Mouse (Mus musculus) gastrocnemius, postnatal 14 days (tissue): ENCODE results near the gene Fez2. TPM values are rescaled to one million over a fixed set of nuclear protein-coding genes. Genes with fewer than 3 reads are reported as not detected.
A peak's percentile ranks its signal among the peaks of the same experiment; 100 is the strongest.

ENCODE experiments used
- DNase-seq: peaks from one replicate; pipeline ENCODE4 v3.0.0; 2021; ENCODE audit warnings: mixed read lengths
- intact Hi-C: fragments of 180-260 bp; cut with DNase I; formaldehyde crosslinking; loops from one replicate; pipeline ENCODE4 v1.15.1; 2025; ENCODE audit warnings: low total_unique reads
- long read RNA-seq, 2 experiments: library from polyadenylated mRNA; stranded (forward); transcript quantifications; one replicate each; pipeline ENCODE4 v2.0.0; 2021
- total RNA-seq, 2 experiments: library from RNA; stranded (reverse); gene quantifications; 2 replicates each; pipeline ENCODE4 v1.2.3; 2021

Fez2 gene
- total RNA-seq, result 10 to 100 TPM; 47.3 to 48.8 TPM
- long read RNA-seq, experiment 1, transcript Fez2-202 (9 exons, 2,041 nt), result minor isoform, 61 of 145 reads
- long read RNA-seq, experiment 1, transcript Fez2-201 (8 exons, 1,939 nt), result major isoform, 70 of 145 reads
- long read RNA-seq, experiment 1, partial matches to known transcripts, result 4 of 145 reads
- long read RNA-seq, experiment 1, other reads (novel, unspliced or antisense), result 10 of 145 reads
- long read RNA-seq, experiment 2, transcript Fez2-201 (8 exons, 1,939 nt), result major isoform, 81 of 144 reads
- long read RNA-seq, experiment 2, transcript Fez2-202 (9 exons, 2,041 nt), result minor isoform, 53 of 144 reads
- long read RNA-seq, experiment 2, partial matches to known transcripts, result 4 of 144 reads
- long read RNA-seq, experiment 2, other reads (novel, unspliced or antisense), result 6 of 144 reads

DNA sequence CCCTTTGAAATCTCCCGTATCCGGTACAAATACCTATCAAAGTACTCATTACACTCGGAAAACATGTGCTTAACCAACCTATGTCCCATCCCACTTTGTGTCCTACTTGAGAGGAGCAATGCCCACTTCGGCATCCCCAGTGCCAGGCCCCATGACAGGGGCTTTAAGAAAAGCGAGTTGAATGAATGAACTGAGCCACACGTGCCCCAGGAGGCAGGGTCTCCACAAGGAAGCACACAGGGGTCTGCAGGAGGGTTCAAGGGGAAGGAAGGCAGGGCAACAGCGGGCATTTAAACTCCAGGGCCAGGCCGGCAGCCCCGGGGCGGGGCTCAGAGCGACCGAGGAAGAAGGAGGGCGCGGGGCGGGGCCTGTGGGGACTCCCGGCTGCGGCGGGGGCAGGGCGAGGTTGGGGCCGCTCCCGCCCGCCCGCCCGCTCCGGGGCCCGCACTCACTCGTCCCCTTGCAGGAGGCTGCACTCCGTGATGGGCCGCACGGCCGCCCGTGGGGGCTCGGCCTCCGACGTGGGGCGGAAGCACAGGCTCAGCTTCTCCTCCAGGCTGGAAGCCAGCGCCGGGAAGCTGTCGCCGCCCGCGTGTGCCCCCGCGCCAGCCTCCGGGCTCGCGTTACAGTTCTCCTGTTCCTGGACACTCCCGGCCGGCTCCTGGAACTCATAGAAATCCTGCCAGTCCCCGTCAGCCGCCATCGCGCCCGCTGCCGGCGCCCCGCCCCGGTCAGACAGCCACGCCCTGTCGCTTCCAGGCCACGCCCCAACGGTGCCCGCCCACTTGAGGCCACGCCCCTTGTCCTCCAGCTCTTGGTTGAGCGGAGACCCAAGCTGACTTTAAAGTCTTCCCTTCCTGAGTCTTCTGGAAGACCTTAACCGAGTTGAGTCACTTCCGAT is at the start of gene Fez2:
TSS of gene Fez2 (minus strand) at position 772 of the 901 bp plus-strand sequence.
- DNase-seq, result peak; percentile 94
- intact Hi-C loops, result no loop called here

DNA sequence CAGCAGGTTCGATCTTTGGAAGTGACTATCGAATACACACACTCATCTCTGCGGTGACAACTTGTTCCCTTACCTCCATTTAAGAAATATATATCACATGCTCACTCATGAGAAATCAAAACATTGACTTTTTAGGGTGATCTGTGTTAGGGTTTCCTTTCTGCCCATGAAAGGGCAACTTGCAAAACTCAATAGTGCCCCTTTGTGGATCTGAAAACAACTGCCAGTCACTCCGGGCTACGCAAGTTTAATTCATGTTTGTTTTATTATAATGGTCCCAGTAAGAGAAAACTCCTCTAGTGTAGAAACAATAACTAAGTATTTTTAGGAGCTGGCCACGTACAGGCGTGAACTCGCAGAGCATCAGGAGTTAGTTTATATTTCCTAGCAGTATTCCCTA is 47.5 kb upstream of the Fez2 start:
- no peak for DNase-seq
- intact Hi-C loops, result no loop called here

- intact Hi-C loops, result no loop called here
- no peak for DNase-seq
These were observed 47.1 kb upstream of the Fez2 start for GRCm38 (mm10) chr17:78465071-78465470.

DNA sequence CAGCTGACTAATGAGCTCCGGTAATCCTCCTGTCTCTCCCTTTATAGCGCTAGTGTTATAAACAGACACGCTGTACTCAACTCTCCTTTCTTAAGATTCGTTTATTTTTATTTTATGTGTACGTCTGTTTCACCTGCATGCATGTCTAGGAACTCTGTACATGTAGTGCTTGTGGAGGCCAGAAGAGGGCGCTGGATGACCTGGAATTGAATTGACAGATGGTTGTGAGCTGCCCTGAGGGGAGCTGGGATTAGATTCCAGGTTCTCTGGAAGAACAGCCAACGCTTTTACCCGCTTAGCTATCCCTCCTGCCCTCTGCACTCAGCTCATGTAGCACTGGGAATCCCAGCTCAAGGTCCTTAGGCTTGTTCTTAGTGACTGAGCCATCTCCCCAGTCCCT is 42.2 kb upstream of the Fez2 start:
- intact Hi-C loops, result no loop called here

GRCm38 (mm10) chr17:78455556-78455955 is 37.6 kb upstream of the Fez2 start:
- intact Hi-C loops, result loop anchor here (10.0 kb wide), 2 partner anchors 111 to 261 kb away; no protein-coding TSS in a partner anchor

More for the DNA sequence above, 42.2 kb upstream of the Fez2 start:
- DNase-seq, result no peak

DNA sequence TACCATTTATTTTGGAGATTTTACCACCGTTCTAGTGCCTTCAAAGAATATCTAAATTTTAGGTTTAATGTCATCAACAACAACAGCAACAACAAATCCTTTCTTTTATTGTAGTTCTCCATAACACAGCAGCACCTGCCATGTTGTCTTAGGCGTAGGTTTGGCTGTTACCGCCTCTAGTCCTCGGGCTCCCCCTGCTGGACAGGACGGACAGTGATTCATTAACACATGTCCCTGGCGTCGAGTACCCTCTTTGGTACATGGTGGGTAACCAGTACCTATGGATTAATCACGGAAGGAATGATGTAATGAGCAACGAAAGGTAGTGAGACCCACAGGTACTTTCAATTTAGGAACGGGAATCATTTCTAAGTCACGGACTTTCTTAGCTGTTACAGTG is 37.2 kb upstream of the Fez2 start:
- intact Hi-C loops, result loop anchor here (10.0 kb wide), 2 partner anchors 110 to 260 kb away; no protein-coding TSS in a partner anchor
- DNase-seq, result peak; percentile 72

More at GRCm38 (mm10) chr17:78455556-78455955, 37.6 kb upstream of the Fez2 start:
- no peak for DNase-seq

DNA sequence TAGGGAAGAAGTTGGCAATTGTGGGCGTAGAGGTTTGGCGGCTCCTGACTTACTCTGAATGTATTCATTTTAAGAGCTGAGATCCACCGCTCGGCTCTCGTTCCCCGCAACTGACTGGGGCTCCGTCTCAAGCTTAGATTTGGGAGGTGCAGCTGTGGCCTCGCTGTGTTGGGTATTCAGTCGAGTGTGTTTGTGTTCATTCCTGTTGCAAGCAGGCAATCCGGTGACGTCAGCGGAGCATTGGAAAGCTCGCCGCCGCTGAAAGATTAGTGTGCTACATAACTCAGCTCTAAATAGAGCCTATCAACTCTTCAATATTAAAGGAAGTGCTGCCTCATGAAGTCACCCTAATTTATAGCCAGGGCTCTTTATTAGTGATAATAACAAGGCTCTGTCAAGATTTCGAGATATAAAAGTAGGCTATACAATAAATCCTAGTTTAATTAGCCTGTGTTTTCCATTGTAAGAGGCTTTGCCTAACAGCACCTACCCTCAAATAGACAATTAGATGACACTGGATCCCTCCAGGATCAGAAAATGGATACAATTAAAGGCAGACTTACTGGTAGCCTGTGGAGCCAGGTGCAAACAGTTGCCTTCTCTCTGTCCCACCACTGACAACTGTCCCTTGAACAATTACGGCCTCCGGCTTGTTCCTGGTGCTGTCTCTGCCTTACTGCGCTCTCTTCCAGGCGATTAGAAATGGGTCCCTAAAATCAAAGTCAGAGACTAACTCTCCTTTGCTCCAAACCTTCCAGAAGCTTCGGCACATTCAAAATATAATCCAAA is 36.4 kb upstream of the Fez2 start:
- intact Hi-C loops, result loop anchor here (10.0 kb wide), 2 partner anchors 110 to 260 kb away; no protein-coding TSS in a partner anchor
- DNase-seq, result peak; percentile 8

- no peak for DNase-seq
- intact Hi-C loops, result loop anchor here (10.0 kb wide), 2 partner anchors 109 to 259 kb away; no protein-coding TSS in a partner anchor
These were observed 35.6 kb upstream of the Fez2 start for GRCm38 (mm10) chr17:78453529-78453928.

GRCm38 (mm10) chr17:78451886-78452285 is 33.9 kb upstream of the Fez2 start:
- DNase-seq, result no peak
- intact Hi-C loops, result loop anchor here (10.0 kb wide), 2 partner anchors 107 to 257 kb away; no protein-coding TSS in a partner anchor

DNA sequence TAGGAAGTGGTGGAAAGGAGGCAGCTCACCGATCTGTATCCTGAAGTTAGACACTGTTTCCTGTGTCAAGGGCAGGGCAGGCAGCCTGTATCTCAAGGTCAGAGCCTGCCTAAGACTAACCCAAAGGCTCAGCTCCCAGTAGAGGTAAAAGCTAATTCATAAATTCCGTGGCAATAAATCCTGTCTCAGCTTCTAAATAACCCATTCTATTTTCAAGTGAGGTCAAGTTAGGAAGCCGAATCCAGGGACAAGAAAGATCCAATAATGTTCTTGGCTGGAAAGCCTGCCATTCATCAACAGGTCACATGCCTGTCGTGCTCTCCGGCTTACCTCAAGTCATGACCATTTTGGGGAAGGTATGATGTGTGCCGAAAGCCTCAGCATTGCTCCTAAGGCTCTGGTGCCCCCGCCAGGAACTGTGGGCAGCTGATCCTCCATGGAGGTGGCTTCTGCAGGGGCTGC is 33.4 kb upstream of the Fez2 start:
- intact Hi-C loops, result loop anchor here (10.0 kb wide), 2 partner anchors 107 to 257 kb away; no protein-coding TSS in a partner anchor
- peak; percentile 6 for DNase-seq

DNA sequence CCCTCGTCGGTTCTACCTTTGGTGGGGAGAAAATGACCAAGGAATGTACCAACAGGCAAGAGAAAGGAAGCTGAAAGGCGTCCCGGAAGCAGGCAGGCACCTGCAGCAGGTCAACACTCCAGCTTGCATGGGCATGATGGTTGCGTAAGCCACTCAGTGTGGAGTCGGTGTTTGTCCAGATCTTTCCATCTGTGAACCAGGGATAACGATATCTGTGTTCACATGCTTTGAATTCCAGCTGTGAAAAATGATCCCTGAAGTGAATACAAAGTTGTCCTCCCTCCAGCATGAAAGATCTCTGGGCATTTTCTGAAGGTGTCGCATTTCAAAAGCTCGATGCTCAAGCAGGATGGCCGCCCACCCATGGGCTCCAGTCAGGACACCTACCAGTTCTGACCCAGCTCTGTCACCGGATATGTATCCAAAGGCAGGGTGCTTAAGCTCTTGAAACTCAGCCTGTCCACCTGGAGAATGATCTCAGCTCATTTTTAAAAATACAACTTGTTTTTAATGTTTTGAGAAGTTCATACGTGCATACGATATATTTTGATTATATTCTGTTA is 31.8 kb upstream of the Fez2 start:
- no peak for DNase-seq
- intact Hi-C loops, result loop anchor here (10.0 kb wide), 2 partner anchors 105 to 255 kb away; no protein-coding TSS in a partner anchor

GRCm38 (mm10) chr17:78444826-78445225 is 26.9 kb upstream of the Fez2 start:
- intact Hi-C loops, result no loop called here
- DNase-seq, result no peak

DNA sequence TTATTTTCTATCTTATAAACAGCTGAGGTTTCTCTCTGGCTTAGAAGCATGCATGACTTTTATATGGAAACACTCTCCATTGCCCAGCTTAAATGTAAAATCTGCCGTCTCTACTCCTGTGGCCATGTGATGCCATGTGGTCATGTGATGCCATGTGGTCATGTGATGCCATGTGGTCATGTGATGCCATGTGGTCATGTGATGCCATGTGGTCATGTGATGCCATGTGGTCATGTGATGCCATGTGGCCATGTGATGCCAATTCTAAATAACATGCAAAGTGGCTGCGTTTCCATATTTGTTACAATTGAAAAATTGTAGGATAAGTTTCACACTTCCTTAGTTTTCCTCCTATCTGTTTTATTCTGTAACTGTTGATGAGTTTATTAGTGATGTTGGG is 22.8 kb upstream of the Fez2 start:
- intact Hi-C loops, result no loop called here
- DNase-seq, result no peak

DNA sequence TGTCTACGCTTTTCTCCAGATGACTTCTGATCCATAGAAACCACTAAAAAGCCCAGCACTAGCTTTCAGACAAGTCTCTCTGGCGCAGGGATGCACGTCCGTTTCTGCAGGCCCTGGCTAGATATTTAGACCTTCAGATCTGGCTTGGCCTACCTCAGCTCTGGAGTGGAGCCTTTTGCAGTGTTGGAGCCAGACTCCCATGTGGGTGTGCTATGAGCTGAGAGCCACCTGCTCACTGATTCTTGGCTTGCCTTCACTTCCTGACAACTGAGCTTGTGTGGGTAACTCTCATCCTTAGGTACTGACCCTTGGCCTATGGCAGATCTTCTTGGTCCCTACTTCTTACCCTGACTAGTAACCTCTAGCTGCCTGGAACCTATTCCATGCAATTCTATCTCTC is 19.2 kb upstream of the Fez2 start:
- intact Hi-C loops, result no loop called here
- DNase-seq, result peak; percentile 24

- intact Hi-C loops, result no loop called here
- DNase-seq, result no peak
These were observed 17.7 kb upstream of the Fez2 start for GRCm38 (mm10) chr17:78435661-78436060.

GRCm38 (mm10) chr17:78434746-78435145 is 16.8 kb upstream of the Fez2 start:
- peak; percentile 71 for DNase-seq
- intact Hi-C loops, result no loop called here

DNA sequence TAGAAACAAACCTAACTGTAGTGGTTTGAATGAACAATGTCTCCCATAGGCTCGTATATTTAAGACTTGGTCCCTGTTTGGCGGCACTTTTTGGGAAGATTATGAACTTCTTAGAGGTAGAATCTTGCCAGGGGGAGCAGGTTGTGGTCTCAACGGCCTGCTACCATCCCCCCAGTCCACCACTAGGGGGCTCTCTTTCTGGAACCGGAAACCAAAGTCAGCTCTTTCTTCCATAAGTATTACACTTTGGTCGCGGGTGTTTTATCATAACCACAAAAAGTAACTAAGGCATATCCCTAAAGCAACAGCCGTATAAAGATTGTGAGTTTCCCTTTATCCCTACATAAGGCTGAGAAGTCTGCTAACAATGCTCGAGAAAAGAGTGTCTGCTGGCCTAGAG is 12.4 kb upstream of the Fez2 start:
- intact Hi-C loops, result no loop called here
- no peak for DNase-seq

DNA sequence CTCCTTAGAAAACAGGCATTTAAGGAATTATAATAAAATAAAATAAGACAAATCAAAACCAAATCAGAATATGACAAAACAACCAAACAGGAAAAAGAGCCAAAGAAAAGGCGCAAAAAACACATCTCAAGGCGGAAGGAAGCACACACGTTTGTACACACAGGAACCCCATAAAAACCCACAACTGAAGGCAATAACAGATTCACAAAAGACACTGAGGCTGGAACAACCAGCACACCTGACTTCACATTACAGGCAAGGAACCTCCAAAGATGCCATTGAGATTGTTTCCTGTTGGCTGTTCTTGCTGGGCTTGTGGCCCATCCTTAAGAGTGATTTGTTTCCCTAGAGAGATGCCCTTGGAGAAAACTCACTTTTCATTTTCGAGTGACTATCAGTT is 11.1 kb upstream of the Fez2 start:
- intact Hi-C loops, result no loop called here
- DNase-seq, result no peak

DNA sequence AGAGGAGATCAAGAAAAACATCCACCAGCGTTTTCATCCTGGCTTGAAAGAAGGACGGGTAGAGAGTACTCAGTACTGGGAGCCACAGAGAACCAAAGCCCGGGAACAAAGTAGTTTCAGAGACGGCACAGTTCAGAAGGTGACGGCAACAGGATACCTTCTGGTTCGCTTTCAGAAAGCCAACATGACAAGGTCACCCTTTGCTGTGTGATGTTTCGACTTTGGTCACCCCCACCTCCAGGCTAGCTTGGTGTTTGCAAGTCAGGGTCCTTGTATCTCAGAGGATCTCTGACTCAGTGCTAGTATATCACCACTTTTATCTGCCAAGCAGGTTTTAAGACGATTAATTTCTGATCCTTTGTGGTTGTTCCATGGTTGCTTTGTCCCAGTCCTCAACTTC is 7.1 kb upstream of the Fez2 start:
- intact Hi-C loops, result no loop called here
- no peak for DNase-seq
